Mouse (Mus musculus): ENCODE data around the gene Hoxd12.

DNA sequence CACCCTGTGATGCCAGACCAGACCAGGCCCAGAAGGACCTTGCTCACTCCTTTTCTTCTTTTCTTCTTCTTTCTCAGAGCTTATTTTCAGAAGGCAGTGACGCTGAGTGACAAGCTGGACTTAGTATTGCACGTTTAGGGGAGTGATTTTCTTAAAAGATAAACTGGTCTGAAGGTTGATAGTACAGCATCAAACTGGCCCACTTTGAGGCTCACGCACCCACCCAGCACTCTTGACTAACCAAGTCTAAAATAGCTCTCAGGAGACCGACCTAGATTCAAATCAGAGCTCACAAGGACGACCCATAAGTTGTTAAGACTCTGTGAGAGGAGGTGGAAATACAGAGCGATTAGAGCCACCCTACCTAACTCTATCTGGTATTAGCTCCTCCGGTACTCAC is 8.4 kb upstream of the Hoxd12 start:
- no peak for TF ChIP-seq CTCF (IDR thresholded peaks at IDR 0.05; ENCODE audit: extremely low read depth, insufficient read length, insufficient replicate concordance, low read depth, low read length)
- TF ChIP-seq POLR2A (IDR thresholded peaks at IDR 0.05; ENCODE audit: low read depth, low read length): no peak
